ENCODE assay signal across 11 mouse cellular contexts in genomic region chr11:24716539-24717287, GRCm38 (mm10).
A peak's percentile ranks its signal among the peaks of the same experiment; 100 is the strongest.
DNase-seq lines count a peak whose midpoint lies in the region; ATAC-seq and TF ChIP-seq lines count a peak whose summit lies in the region.
"Had no signal": no experiment of that assay in that cellular context is flagged by ENCODE, and none has a peak within 500 bp of the region (broad histone marks: within the 10 kb centered on the region; RNA-seq: fewer than 3 reads in every experiment).

No protein-coding gene starts in this region.

- peak; percentile 75 for ATAC-seq in forebrain, postnatal 0 days
- ATAC-seq in megakaryocyte, adult 5-6 weeks (ENCODE audit: poor library complexity, severe bottlenecking): no peak
- ATAC-seq: CD4-positive, CD25-positive, alpha-beta regulatory T cell, adult 4 months had no signal

- H3K27me3 ChIP-seq in forebrain, postnatal 0 days (ENCODE audit: insufficient read depth, low read length): no peaks in the 10 kb centered on the region
- H3K27me3 ChIP-seq: limb, embryonic 15.5 days; stomach, embryonic 15.5 days had no signal

- DNase-seq in layer of hippocampus, adult 11-12 months (ENCODE audit: low spot score): peak; percentile 34
- no peak for DNase-seq in layer of hippocampus, adult 9-10 months (ENCODE audit: low spot score)
- peak; percentile 78 for DNase-seq in forebrain, postnatal 0 days
- DNase-seq in left cerebral cortex, adult 2 months (ENCODE audit: extremely low spot score in 1 of 2, low spot score in 2 of 2): no peak
- peak; percentile 67 for DNase-seq in right cerebral cortex, postnatal 10 days (ENCODE audit: low spot score in 2 of 2)
- DNase-seq in adrenal gland, postnatal 14 days: no peak

- peaks cover 10% of the 10 kb centered on the region; the same call in 1 of the 2 replicates for H3K4me1 ChIP-seq in forebrain, postnatal 0 days (ENCODE audit: insufficient read depth)
- H3K4me1 ChIP-seq: limb, embryonic 15.5 days; stomach, embryonic 15.5 days had no signal

- H3K4me3 ChIP-seq in forebrain, postnatal 0 days (ENCODE audit: low read depth, low read length): no peak overlapping the region
- peak overlapping the region; percentile 23 for H3K4me3 ChIP-seq in left cerebral cortex, adult 2 months
- H3K4me3 ChIP-seq: limb, embryonic 15.5 days; stomach, embryonic 15.5 days had no signal

- peak overlapping the region; percentile 23; the same call in 1 of the 2 replicates for H3K9ac ChIP-seq in forebrain, postnatal 0 days
- H3K9ac ChIP-seq: limb, embryonic 15.5 days; stomach, embryonic 15.5 days had no signal

- WGBS in forebrain, postnatal 0 days: 21% methylated on average over 12 of the region's 12 CpGs

- peak overlapping the region; percentile 34 for H3K4me2 ChIP-seq in forebrain, postnatal 0 days (ENCODE audit: low read depth)
- H3K4me2 ChIP-seq: limb, embryonic 15.5 days; stomach, embryonic 15.5 days had no signal

- H3K9me3 ChIP-seq in forebrain, postnatal 0 days (ENCODE audit: low read length): no peaks in the 10 kb centered on the region
- H3K9me3 ChIP-seq: limb, embryonic 15.5 days; stomach, embryonic 15.5 days had no signal

- H3K36me3 ChIP-seq in forebrain, postnatal 0 days (ENCODE audit: insufficient read depth): no peaks in the 10 kb centered on the region
- H3K36me3 ChIP-seq: limb, embryonic 15.5 days; stomach, embryonic 15.5 days had no signal

- H3K27ac ChIP-seq in forebrain, postnatal 0 days (ENCODE audit: low read depth, low read length): peak overlapping the region; percentile 35
- H3K27ac ChIP-seq in left cerebral cortex, adult 2 months: peak overlapping the region; percentile 16; the same call in 1 of the 2 replicates
- H3K27ac ChIP-seq: kidney, postnatal 0 days; limb, embryonic 15.5 days; stomach, embryonic 15.5 days had no signal

- no peak for TF ChIP-seq CTCF in forebrain, postnatal 0 days (IDR thresholded peaks at IDR 0.05; ENCODE audit: low read depth)
- TF ChIP-seq CTCF in left cerebral cortex, adult 2 months (IDR thresholded peaks at IDR 0.05): no peak

- intact Hi-C loops in left cerebral cortex, adult 2 months (cut with DNase I): no loop called here

Comparison
In these comparisons a context has a peak if more than half of its experiments do, and no peak if none do; other contexts are left out.
1. DNase-seq: peak in layer of hippocampus, adult 11-12 months (single experiment), forebrain, postnatal 0 days (single experiment) and right cerebral cortex, postnatal 10 days (2 of 2); none in layer of hippocampus, adult 9-10 months (single experiment), left cerebral cortex, adult 2 months (0 of 2) and adrenal gland, postnatal 14 days (single experiment).